Mouse (Mus musculus): ENCODE measurements around the gene Inpp5k. TPM values are rescaled to one million over a fixed set of nuclear protein-coding genes. Genes with fewer than 3 reads are reported as not detected.

The Inpp5k gene
- polyA plus RNA-seq, 1 experiment from 2014 or later: 28.8 TPM

GRCm38 (mm10) chr11:75653781-75654470 is 23.1 kb downstream of the Inpp5k start:
- peak overlapping the region; percentile 47 for H3K4me3 ChIP-seq (ENCODE audit: low read depth, low read length)
- 1% methylated on average over 45 of the region's 45 CpGs for WGBS
- no peak overlapping the region for H3K27ac ChIP-seq (ENCODE audit: low read depth, low read length)
- H3K9me3 ChIP-seq (ENCODE audit: control insufficient read depth, low read length): no peaks in the 10 kb centered on the region
- peaks cover 14% of the 10 kb centered on the region; the same call in 1 of the 2 replicates for H3K4me1 ChIP-seq (replicated peaks; ENCODE audit: control insufficient read depth, insufficient read depth, low read length)
- H3K27me3 ChIP-seq (ENCODE audit: control insufficient read depth, insufficient read depth, low read length): peaks cover 28% of the 10 kb centered on the region
- DNase-seq (ENCODE audit: low spot score): peak; percentile 88
- peak overlapping the region; percentile 51; the same call in 1 of the 2 replicates for H3K9ac ChIP-seq (ENCODE audit: low read depth, low read length)
- peak; percentile 82 for ATAC-seq (ENCODE audit: low FRiP score)
- peak overlapping the region; percentile 81 for H3K4me2 ChIP-seq (replicated peaks; ENCODE audit: low read depth, low read length)
- no peaks in the 10 kb centered on the region for H3K36me3 ChIP-seq (ENCODE audit: control insufficient read depth, insufficient read depth, low read length)

- peak overlapping the region; percentile 98 for H3K4me2 ChIP-seq (replicated peaks; ENCODE audit: low read depth, low read length)
- peaks cover 14% of the 10 kb centered on the region; the same call in 1 of the 2 replicates for H3K4me1 ChIP-seq (replicated peaks; ENCODE audit: control insufficient read depth, insufficient read depth, low read length)
- ATAC-seq (ENCODE audit: low FRiP score) (no peak), DNase-seq (ENCODE audit: low spot score) (peak; percentile 17)
- no peak overlapping the region for H3K27ac ChIP-seq (ENCODE audit: low read depth, low read length)
- H3K9ac ChIP-seq (ENCODE audit: low read depth, low read length): no peak overlapping the region; the same call in 1 of the 2 replicates
- H3K4me3 ChIP-seq (ENCODE audit: low read depth, low read length): peak overlapping the region; percentile 54
- WGBS: 37% methylated on average over 25 of the region's 25 CpGs
- no peaks in the 10 kb centered on the region for H3K36me3 ChIP-seq (ENCODE audit: control insufficient read depth, insufficient read depth, low read length)
- H3K27me3 ChIP-seq (ENCODE audit: control insufficient read depth, insufficient read depth, low read length): peaks cover 28% of the 10 kb centered on the region
- H3K9me3 ChIP-seq (ENCODE audit: control insufficient read depth, low read length): no peaks in the 10 kb centered on the region
Observed at GRCm38 (mm10) chr11:75654471-75655390, 23.9 kb downstream of the Inpp5k start.

- Histone ChIP-seq H3K4me1 (replicated peaks; ENCODE audit: control insufficient read depth, insufficient read depth, low read length) (peaks cover 14% of the 10 kb centered on the region; the same call in 1 of the 2 replicates), H3K27me3 (ENCODE audit: control insufficient read depth, insufficient read depth, low read length) (peaks cover 28% of the 10 kb centered on the region), H3K9ac (ENCODE audit: low read depth, low read length) (peak overlapping the region; percentile 49), H3K4me2 (replicated peaks; ENCODE audit: low read depth, low read length) (peak overlapping the region; percentile 98), H3K27ac (ENCODE audit: low read depth, low read length) (no peak overlapping the region), H3K9me3 (ENCODE audit: control insufficient read depth, low read length) (no peaks in the 10 kb centered on the region), H3K4me3 (ENCODE audit: low read depth, low read length) (peak overlapping the region; percentile 54), H3K36me3 (ENCODE audit: control insufficient read depth, insufficient read depth, low read length) (no peaks in the 10 kb centered on the region)
- ATAC-seq (ENCODE audit: low FRiP score) (0 out of 2 replicates have a peak, but pooled peaks have one; percentile 23), DNase-seq (ENCODE audit: low spot score) (peak; percentile 66)
- under 1% methylated on average over 73 of the region's 78 CpGs for WGBS
Observed at GRCm38 (mm10) chr11:75655621-75656545, 25.1 kb downstream of the Inpp5k start.

GRCm38 (mm10) chr11:75656621-75657590 is 26.1 kb downstream of the Inpp5k start:
- ATAC-seq (ENCODE audit: low FRiP score) (no peak), DNase-seq (ENCODE audit: low spot score) (no peak)
- Histone ChIP-seq H3K4me2 (replicated peaks; ENCODE audit: low read depth, low read length) (peak overlapping the region; percentile 98), H3K27me3 (ENCODE audit: control insufficient read depth, insufficient read depth, low read length) (peaks cover 28% of the 10 kb centered on the region), H3K4me3 (ENCODE audit: low read depth, low read length) (peak overlapping the region; percentile 54), H3K9me3 (ENCODE audit: control insufficient read depth, low read length) (no peaks in the 10 kb centered on the region), H3K9ac (ENCODE audit: low read depth, low read length) (no peak overlapping the region), H3K4me1 (replicated peaks; ENCODE audit: control insufficient read depth, insufficient read depth, low read length) (peaks cover 14% of the 10 kb centered on the region; the same call in 1 of the 2 replicates), H3K36me3 (ENCODE audit: control insufficient read depth, insufficient read depth, low read length) (no peaks in the 10 kb centered on the region), H3K27ac (ENCODE audit: low read depth, low read length) (no peak overlapping the region)
- WGBS: 61% methylated on average over 20 of the region's 20 CpGs

GRCm38 (mm10) chr11:75657841-75658240 is 27.1 kb downstream of the Inpp5k start:
- ATAC-seq (ENCODE audit: low FRiP score) (no peak), DNase-seq (ENCODE audit: low spot score) (no peak)
- no peaks in the 10 kb centered on the region for H3K36me3 ChIP-seq (ENCODE audit: control insufficient read depth, insufficient read depth, low read length)
- no peak overlapping the region for H3K4me2 ChIP-seq (replicated peaks; ENCODE audit: low read depth, low read length)
- H3K4me1 ChIP-seq (replicated peaks; ENCODE audit: control insufficient read depth, insufficient read depth, low read length): peaks cover 14% of the 10 kb centered on the region; the same call in 1 of the 2 replicates
- no peaks in the 10 kb centered on the region for H3K9me3 ChIP-seq (ENCODE audit: control insufficient read depth, low read length)
- no peak overlapping the region for H3K9ac ChIP-seq (ENCODE audit: low read depth, low read length)
- no peak overlapping the region for H3K4me3 ChIP-seq (ENCODE audit: low read depth, low read length)
- H3K27me3 ChIP-seq (ENCODE audit: control insufficient read depth, insufficient read depth, low read length): peaks cover 20% of the 10 kb centered on the region
- no peak overlapping the region for H3K27ac ChIP-seq (ENCODE audit: low read depth, low read length)

GRCm38 (mm10) chr11:75658311-75658710 is 27.5 kb downstream of the Inpp5k start:
- 95% methylated on average over 13 of the region's 13 CpGs for WGBS
- Histone ChIP-seq H3K4me1 (replicated peaks; ENCODE audit: control insufficient read depth, insufficient read depth, low read length) (peaks cover 12% of the 10 kb centered on the region; the same call in 1 of the 2 replicates), H3K9me3 (ENCODE audit: control insufficient read depth, low read length) (no peaks in the 10 kb centered on the region), H3K4me2 (replicated peaks; ENCODE audit: low read depth, low read length) (no peak overlapping the region), H3K27me3 (ENCODE audit: control insufficient read depth, insufficient read depth, low read length) (peaks cover 16% of the 10 kb centered on the region), H3K4me3 (ENCODE audit: low read depth, low read length) (no peak overlapping the region), H3K27ac (ENCODE audit: low read depth, low read length) (no peak overlapping the region), H3K36me3 (ENCODE audit: control insufficient read depth, insufficient read depth, low read length) (no peaks in the 10 kb centered on the region), H3K9ac (ENCODE audit: low read depth, low read length) (no peak overlapping the region)
- no peak for DNase-seq (ENCODE audit: low spot score)
- ATAC-seq (ENCODE audit: low FRiP score): no peak

- Histone ChIP-seq H3K27ac (ENCODE audit: low read depth, low read length) (no peak overlapping the region), H3K4me2 (replicated peaks; ENCODE audit: low read depth, low read length) (no peak overlapping the region), H3K4me3 (ENCODE audit: low read depth, low read length) (no peak overlapping the region), H3K36me3 (ENCODE audit: control insufficient read depth, insufficient read depth, low read length) (no peaks in the 10 kb centered on the region), H3K9ac (ENCODE audit: low read depth, low read length) (no peak overlapping the region), H3K9me3 (ENCODE audit: control insufficient read depth, low read length) (no peaks in the 10 kb centered on the region), H3K27me3 (ENCODE audit: control insufficient read depth, insufficient read depth, low read length) (peaks cover 12% of the 10 kb centered on the region), H3K4me1 (replicated peaks; ENCODE audit: control insufficient read depth, insufficient read depth, low read length) (peaks cover 9% of the 10 kb centered on the region; the same call in 1 of the 2 replicates)
- DNase-seq (ENCODE audit: low spot score) (no peak), ATAC-seq (ENCODE audit: low FRiP score) (no peak)
- WGBS: 84% methylated on average over 14 of the region's 14 CpGs
Observed at GRCm38 (mm10) chr11:75658996-75659750, 28.4 kb downstream of the Inpp5k start.

Measured in hindbrain, embryonic 11.5 days (tissue).